Mouse (Mus musculus) adrenal gland, adult 18-20 months (tissue): ENCODE measurements around the gene Tubb2b. TPM values are rescaled to one million over a fixed set of nuclear protein-coding genes. Genes with fewer than 3 reads are reported as not detected.
A peak's percentile ranks its signal among the peaks of the same experiment; 100 is the strongest.

Experiments
- DNase-seq, 2 experiments: peaks; one replicate each; pipeline ENCODE4 v3.0.0; 2021 to 2022; ENCODE audit warnings: low spot score in 2 of 2
- long read RNA-seq, 2 experiments: library from polyadenylated mRNA; stranded (forward); transcript quantifications; one replicate each; pipeline ENCODE4 v2.0.0; 2021
- total RNA-seq, 2 experiments: library from RNA; stranded (reverse); gene quantifications; 1 replicate in 1 of 2; 2 replicates in 1 of 2; pipeline ENCODE4 v1.2.3; 2021

Gene Tubb2b
- total RNA-seq: 1 to 10 TPM; 1.0 to 2.9 TPM
- long read RNA-seq, experiment 1: 0 reads
- long read RNA-seq, experiment 2: 0 reads

DNA sequence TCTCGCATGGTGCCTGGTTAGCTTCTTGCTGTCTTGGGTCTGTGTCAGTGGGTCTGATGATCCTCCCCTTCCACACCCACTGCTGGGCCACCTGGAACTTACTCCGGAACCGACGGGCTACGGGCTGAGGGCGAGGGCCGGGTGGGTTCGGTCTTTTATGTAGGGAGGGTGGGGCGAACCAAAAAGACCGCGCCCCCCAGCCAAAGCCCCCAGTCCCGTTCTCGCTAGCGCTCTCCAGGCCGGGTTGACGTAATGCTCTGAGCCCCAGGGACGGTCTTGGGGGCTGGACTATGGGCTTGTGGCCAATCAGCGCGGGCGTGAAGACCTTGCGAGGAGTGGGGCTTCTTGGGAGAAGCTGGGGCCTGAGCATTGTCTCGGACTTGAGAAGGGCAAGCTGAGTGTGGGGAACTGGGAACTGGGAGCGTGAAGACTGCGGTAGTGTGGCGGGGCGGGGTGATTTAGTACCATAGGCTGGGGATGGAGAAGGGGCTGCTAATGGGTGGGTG is at the start of gene Tubb2b:
Gene Tubb2b (minus strand): TSS at position 241 of the 506 bp plus-strand sequence.
- DNase-seq: peak; percentile 10 to 30

DNA sequence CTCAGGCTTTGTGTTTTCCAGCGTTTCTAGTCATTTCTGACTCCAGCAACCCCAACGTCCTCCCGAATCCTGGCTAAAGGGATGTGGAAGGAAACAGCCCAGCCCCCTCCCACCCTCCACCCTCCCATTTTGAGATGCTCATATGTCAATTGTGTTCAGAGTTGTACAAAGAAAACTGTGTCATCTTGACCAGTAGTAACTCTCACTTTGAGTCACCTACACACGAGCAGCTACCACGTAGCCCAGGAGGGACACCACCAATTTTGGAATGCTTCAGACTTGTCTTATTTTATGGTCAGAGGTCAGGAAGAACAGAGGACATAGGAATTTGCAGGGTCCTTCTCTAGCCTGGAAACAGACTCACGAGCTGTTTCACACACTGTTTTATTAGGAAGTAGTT is 43.8 kb upstream of the Tubb2b start:
- no peak for DNase-seq

DNA sequence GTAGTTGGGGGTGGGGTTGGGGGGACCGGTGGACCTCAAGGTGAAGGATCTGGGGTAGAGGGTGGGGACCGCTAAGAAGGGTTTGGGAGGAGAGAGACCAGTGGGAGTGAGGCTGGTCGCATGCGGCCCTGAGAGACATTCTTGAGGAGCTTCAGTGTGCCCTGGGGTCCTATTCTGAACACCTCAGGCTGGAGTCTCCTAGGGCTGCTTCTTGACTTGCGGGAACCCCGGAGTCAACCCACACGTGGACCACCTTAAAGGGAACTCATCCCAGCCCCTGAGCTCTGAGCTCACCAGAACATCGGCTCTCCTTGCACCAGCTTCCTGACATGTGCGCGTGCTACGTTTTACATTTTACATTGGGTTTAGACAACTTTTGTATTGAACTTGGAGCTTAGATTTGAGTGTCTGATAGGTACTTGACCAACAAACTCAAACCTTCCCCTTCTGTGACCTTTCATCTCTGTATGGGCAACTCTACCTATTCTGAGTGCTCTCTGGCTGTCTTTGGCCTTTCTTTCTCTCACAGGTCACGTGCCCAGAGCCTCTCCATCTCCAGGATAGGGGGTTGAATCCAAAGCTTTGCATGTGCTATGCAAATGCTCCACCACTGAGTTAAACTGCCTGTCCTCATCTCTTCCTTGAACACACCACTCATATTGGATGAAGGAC is 33.2 kb upstream of the Tubb2b start:
- no peak for DNase-seq

DNA sequence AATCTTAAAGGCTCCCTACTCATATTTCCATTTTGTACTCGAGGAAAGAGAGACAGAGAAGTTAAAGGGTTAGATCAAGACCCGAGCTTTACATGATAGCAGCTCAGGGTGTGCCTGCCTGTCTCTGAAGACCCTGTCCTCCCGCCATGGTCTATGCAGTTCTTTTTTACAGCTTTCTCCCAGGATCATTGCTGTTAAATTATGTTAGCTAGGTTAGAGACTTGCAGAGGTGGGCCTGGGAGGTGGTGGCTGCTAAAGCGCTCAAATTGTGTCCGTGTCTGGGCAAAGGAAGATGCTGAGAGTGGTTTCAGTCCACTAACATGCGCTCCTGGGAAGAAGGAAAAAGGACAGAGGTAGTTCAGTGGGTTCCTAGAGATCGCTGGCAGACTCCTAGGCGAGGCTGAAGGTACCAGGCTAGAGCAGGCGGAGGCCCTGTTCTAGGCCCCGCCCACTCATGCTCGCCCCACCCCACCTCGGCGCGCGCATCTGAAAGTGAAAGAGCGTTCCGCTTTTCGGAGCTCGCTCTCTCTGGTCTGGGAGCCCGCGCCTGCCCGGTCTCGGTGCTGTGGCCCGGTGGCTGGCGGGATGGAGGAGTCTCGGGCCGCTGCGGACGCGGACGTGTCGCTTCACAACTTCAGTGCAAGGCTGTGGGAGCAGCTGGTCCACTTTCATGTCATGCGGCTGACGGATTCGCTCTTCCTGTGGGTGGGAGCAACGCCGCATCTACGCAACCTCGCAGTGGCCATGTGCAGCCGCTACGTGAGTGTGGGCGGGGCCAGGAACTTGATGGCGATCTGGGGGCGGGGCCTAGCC is 32.4 kb upstream of the Tubb2b start, which contains the start of gene Psmg4:
Gene Psmg4 (plus strand): TSS at position 474 of the 813 bp plus-strand sequence.
- DNase-seq: peak; percentile 89 to 91

DNA sequence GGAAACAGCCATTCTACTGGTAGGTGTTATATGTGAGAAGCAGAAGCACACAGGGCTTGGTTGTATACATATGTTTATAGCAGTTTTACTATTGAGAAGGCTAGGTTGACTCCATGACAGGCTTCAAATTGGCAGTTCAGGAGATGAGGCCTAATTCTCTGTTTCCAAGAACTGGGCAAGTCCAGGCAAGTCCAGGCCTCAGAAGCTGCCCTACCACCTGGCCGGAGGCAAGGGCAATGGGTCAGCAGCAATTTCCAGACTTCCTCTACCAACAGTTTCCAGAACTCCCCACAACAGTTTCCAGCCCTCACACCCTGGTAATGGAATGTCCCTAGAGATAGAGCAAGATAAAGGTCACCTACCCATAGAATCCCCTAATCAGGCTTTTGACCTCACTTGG is 29.7 kb upstream of the Tubb2b start:
- no peak for DNase-seq

DNA sequence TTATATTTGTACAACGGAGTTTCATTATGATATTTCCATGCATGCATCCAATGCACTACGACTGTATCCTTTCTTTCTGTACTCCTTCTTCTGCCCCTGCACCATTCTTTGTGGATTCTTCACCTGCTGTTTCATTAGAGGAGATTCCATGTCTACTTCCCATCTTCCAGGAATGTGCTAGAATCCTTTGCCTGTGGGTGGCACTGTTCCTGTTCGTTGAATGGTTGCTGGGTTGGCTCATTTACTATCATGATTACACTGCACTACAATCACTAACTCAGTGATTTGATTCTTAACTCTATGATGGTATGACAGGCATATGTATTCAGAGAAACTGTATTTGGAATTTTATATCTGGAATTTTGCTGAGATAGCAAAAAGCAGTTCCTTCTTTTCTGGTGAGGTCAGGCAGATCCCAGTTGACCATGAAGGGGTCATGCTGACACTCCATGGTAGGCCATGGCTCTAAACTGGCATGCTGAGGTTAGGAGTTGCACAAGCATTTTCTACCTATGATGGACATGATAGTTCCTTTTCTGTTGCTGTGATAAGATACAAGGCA is 27.4 kb upstream of the Tubb2b start:
- DNase-seq: no peak

DNA sequence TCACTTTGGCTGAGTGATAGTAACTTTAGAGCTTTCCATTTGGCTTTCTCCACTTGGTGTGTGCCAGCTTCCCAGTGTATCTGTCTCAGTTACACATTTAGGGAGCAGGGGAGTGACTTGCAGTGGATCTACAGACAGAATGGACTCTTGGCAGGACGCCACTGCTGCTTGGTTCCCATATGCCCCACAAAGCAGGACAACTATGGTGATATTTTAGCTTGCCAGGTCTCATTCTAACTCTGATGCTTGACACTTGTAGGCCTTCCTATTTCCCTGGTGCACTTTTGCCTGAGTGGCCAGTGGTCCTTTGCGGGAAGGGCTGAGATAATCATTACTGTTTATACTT is 26.5 kb upstream of the Tubb2b start:
- DNase-seq: no peak

DNA sequence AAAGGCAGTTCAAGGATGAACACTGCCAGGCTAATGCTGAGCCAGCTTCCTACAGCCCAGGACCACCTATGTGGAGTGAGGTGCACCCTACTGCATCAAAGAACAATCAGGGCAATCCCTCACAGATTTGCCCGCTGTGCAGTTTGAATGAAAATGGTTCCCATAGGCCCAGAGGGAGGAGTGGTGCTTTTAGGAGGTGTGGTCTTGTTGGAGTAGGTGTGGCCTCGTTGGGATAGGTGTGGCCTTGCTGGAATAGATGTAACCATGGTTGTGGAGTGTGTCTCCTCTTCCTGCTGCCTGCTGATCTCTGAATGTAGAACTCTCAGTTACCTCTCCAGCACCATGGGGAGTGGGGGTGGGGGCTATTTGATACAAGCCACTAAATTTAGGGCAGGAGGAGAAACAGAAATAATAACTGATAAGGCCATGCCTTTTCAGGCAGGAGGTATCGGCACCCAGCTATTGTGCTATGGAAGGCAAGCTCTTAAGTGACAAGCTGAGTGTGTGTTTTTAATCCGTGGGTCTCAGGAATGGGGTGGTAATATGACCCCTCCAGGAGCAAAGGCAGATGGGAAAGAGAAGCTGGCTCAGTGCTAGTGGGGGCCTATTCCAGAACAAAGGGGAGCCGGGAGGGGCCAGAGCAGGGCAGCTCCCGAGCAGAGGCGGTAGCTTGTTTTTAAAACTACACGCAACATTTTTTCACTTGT is 26.0 kb upstream of the Tubb2b start:
- DNase-seq: no peak

DNA sequence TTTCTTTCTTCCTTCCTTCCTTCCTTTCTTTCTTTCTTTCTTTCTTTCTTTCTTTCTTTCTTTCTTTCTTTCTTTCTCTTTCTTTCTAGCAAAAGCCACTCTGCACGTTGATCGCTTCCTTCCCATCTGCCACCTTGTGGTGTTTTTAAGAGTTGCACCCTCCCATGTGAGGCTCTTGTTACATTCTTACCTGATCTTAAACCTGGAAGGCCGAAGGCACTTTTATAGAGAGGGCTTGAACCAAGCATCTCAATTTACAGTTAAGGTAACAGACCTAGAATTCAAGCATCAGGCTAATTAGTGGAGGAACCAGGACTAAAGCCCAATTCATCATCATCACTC is 24.6 kb upstream of the Tubb2b start:
- peak; percentile 51 to 54 for DNase-seq

DNA sequence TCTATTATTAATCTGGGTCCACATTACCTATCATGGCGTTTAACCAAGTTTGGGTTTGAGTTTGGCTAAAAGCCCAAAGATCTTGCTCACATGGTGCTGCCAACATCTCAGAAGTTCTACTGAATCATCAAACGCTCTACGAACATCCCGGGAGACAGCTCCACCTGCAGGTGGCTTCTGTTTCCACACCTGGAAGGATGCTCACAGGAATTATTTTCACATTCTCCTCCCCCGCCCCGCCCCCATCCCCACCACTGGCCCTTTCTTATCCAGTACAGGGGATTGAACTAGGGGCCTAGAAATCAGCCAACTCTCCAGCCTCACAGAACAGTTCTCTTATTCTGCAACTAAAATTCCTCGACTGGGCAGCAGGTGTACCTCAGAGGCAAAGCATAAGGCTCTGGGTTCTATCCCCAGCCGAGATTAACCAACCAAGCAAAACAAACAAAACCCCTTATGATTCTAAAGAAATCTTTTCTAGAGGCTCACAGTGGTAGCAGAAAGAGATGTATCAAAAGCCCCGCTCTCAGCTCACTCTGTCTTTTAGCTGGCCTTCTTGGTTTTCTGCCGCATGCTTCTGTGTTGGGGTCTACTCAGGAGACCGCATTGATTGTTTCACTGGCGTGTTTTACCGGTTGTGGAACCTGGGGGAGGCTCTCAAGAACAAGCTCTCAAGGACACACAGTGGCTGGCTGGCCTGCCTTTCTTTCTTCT is 24.1 kb upstream of the Tubb2b start:
- DNase-seq: peak; percentile 61 to 64

DNA sequence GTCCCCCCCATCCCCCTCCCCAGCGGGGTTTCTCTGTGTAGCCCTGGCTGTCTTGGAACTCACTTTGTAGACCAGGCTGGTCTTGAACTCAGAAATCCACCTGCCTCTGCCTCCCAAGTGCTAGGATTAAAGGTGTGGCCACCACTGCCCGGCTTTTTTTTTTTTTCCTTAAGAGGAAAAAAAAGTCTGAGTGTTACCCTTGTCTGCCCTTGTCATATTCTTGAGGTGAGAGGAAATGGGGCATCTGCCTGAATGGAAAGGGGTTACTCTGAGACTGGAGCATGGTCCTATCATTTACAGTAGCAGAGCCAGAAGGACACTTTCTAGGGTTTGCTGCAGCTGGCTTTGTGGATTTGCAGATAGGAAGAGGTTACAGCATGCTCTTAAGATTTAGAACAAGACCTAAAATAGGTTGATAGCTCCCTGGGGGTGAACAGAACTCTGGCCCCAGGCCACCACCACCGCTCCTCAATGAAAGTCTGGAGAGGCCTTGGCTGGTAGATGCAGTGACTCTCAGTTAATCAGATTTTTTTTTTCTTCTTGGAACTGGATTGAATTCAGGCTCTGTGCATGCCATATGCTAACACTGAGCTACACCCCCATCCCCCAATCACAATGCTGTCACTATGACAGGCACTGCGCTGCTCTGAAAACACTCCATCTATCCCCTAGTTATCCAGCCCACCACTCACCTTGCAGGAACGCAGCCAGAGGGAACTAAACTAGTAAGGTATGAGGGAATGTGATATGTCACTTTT is 23.2 kb upstream of the Tubb2b start:
- DNase-seq: no peak

DNA sequence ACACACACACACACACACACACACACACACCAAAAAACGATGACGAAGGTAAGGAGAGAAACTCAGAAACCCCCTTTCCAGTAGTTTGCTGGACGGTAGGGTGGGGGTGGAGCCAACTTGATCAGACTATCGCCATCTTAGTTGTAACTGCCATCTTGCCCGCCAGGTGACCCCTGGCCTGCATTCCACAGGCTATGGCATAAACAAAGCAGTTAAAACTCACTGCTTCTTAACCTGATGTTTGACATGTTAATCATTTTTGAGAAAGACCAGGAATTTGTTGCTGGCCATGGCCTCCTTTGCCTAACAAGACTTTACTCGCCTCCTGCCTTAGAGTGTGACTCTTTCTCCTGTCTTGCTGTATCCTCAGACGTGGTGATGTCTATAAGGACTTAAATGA is 22.4 kb upstream of the Tubb2b start:
- DNase-seq: no peak

DNA sequence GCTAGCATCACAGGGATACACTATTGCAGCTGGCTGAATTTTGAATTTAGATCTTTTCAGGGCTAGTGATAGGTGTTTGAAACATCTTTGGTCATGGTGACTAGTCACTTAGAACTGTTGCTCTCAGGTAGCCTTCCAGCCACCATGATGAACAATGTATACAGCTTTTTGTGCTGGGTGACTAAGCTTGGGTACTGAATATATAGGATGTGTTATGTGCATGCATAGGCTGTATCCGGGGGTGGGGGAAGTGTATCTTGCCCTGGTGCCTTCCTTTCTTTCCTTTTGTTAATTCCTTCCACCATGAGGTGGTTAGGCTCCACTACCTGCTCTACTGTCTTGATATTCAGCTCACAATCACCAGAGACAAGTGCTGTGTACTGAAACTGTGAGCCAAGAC is 21.2 kb upstream of the Tubb2b start:
- no peak for DNase-seq

DNA sequence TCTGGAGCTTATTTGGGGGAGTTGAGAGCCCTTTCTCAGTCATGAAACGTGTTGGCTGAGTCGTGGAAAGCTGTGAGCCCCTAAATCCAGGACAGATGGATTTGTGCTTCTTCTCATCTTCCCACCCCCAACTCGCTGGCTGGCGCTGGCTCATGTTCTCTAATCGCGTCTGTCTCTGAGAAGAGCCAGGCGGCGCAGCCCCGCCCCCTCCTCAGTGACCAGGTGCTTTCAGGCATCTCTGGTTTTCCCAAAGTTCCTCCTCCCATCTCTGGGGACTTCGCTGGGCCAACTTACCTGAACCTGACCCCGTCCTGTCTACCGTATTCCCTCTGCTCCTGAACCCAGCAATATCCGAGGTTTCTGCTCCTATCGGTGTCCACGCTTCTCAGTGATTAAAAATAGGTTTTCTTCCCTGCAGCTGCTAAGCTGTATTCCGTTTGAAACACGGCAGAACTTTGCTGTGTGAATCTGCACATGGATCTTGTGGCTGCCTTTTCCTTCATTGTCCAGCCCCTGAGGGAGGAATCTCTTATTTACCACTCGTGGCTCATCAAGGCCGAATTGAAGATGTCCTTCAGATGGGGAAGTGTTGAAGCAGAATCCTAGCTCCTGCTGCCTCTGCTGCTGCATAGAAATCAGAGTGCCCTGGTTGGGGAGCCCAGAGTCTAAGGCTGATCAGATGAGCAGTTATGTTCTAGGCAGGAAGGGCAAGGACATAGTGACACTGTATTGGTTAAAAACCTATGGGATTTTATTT is 20.2 kb upstream of the Tubb2b start:
- DNase-seq: peak in 1 of 2 experiments; percentile 13

DNA sequence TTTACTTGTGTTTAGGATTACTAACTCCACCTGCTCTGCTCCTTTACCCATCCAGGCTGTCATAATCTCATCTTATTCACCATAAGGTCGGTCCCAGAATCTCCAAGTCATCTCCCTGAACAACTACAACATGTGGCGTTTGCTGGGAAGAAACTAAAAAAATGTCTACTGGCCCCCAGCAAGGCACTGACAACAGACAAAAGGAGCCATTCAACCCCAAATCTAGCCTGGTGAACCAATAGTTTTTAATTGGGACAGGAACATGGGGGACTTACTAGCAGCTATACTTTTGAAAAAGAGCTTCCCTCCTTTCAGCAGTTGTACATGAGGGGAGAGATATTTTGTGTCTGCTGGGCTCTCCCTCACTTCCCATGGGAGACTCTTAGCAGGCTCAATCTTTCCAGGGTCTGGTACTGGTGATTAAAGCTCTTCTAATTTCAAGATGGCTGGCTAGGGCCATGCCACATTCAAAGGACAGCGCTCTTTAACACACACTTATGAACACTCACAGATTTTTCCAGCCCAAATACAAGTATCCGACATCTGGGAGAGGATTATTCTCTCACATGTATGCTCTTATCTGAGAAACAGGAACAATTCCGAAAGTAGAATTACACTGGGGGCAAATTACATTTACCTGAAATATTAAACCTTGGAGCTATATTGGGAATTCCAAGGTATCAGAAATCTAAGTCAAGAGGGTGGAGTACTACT is 19.4 kb upstream of the Tubb2b start:
- DNase-seq: no peak

DNA sequence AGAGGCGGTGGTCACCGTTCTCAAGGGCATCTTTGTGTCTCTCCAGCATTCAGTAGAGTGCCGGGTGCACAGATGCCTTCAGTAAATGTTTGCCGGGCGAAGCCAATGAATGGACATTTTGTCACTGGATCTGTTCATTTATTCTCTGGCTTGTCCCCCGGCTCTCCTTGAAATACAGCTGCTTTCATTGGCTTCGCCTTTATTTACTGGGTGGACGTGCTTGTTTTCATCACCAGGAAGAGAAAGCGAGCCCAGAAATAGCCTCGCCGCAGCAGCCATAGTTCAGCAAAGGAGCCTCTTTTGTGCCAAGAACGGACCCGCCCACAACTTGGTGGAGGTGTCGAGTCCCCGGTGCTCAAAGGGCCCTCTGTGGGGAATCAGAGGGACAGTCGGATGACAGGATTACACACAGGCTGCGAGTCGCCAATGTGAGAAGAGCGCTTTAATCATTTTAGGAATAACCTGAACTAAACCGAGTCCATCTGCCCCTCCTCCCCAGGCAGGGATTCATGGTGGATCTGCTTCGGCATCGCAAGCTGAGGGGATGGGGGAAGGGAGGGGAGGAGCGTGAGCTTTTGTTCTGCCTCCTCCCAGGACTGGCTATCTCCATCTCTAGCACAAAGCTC is 18.6 kb upstream of the Tubb2b start:
- DNase-seq: peak in 1 of 2 experiments; percentile 16

DNA sequence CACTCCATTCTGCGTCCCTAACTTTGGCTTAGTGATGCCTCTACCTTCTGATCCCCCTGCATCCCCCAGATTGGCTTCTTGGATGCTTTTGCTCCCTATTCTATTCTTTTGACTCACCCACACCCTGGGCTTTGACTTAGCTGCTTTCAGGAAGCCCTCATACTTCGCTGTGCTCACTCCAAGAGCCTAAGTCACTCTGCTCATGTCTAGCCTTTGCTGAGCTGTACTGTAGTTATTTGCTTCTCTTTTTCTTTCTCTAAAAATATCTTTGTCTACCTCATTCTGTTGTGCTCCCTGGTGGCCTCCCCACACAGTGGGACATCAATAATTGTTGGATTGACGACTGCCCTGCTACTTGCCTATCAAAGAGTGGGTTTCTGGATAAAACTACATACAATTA is 17.9 kb upstream of the Tubb2b start:
- DNase-seq: no peak

DNA sequence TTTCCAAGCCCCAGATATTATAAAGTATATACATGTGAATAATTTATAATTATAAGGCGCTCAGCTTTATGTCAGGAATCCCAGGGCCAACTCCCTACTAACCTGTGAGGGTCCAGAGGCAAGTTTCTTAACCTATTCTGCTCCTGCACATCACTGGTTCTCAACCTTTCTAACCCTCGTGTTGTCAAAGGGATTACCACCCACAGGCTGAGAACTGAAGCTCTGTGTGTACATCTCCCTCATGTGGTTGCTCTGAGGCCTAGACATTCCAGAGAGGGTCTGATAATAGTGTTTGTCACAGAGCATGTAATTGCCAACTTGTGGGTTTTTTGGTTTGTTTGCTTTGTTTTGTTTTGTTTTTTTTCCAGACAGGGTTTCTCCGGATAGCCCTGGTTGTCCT is 16.6 kb upstream of the Tubb2b start:
- no peak for DNase-seq
